Comparison of ENCODE assay signal across 27 mouse cellular contexts in the genomic region with DNA sequence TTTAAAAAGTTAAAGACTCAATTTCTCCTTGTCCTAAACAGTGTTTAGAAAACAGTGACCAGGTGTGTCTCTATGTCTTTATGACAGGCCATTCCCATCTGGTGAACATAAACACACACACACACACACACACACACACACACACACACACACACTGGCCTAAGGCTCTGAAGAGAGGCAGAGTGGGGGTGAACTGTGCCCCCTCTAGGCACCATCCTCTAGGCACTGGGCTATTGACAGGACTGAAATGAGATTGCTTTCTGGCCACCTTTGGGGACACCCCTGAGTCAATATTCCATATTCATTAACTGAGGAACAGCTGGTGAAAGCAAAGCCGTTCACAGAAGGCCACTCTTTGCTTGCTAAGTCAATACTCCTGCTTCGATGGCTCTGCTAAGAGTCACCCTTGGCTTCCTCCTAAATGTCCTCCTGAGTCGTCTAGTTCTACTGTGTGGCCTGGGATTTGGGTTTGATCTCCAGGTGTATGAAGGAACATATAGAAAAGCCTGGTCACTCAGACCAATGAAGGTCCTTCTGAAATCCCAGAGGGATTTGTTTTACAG.
DNase-seq lines count a peak whose midpoint lies in the region; ATAC-seq and TF ChIP-seq lines count a peak whose summit lies in the region.
"Had no signal": no experiment of that assay in that cellular context is flagged by ENCODE, and none has a peak within 500 bp of the region (broad histone marks: within the 10 kb centered on the region; RNA-seq: fewer than 3 reads in every experiment).

No protein-coding gene starts in this region.

- ATAC-seq in hindbrain, embryonic 11.5 days (ENCODE audit: low FRiP score): peak; percentile 59; the same call in 1 of the 2 replicates
- ATAC-seq in hindbrain, embryonic 16.5 days: no peak
- peak; percentile 45; the same call in 1 of the 2 replicates for ATAC-seq in neural tube, embryonic 11.5 days (ENCODE audit: insufficient read depth, low FRiP score, low TSS enrichment)
- ATAC-seq in intestine, embryonic 16.5 days: peak; percentile 33
- ATAC-seq in stomach, embryonic 16.5 days (ENCODE audit: insufficient read depth, low FRiP score): peak; percentile 44; the same call in 1 of the 2 replicates
- ATAC-seq: Patski had no signal

- H3K27ac ChIP-seq in hindbrain, embryonic 11.5 days (ENCODE audit: low read depth, low read length): no peak overlapping the region
- no peak overlapping the region for H3K27ac ChIP-seq in hindbrain, embryonic 16.5 days (ENCODE audit: low read depth, low read length)
- no peak overlapping the region for H3K27ac ChIP-seq in neural tube, embryonic 11.5 days (ENCODE audit: low read depth, low read length)
- no peak overlapping the region for H3K27ac ChIP-seq in intestine, embryonic 16.5 days (ENCODE audit: low read length)
- H3K27ac ChIP-seq in stomach, embryonic 16.5 days (ENCODE audit: low read length): no peak overlapping the region
- H3K27ac ChIP-seq: embryonic facial prominence, embryonic 13.5 days; forebrain, embryonic 10.5 days; heart, embryonic 13.5 days; left cerebral cortex, adult 2 months; limb, embryonic 13.5 days; macrophage; neural tube, embryonic 13.5 days had no signal

- no peaks in the 10 kb centered on the region for H3K27me3 ChIP-seq in hindbrain, embryonic 11.5 days (ENCODE audit: control insufficient read depth, insufficient read depth, low read length)
- no peaks in the 10 kb centered on the region for H3K27me3 ChIP-seq in hindbrain, embryonic 16.5 days (replicated peaks; ENCODE audit: control insufficient read depth, insufficient read depth, low read length)
- no peaks in the 10 kb centered on the region for H3K27me3 ChIP-seq in neural tube, embryonic 11.5 days (ENCODE audit: control insufficient read depth, insufficient read depth, low read length)
- H3K27me3 ChIP-seq in intestine, embryonic 16.5 days (replicated peaks; ENCODE audit: control insufficient read depth, insufficient read depth, low read length): no peaks in the 10 kb centered on the region
- no peaks in the 10 kb centered on the region for H3K27me3 ChIP-seq in stomach, embryonic 16.5 days (ENCODE audit: control insufficient read depth, insufficient read depth, low read length)
- H3K27me3 ChIP-seq: embryonic facial prominence, embryonic 13.5 days; heart, embryonic 13.5 days; limb, embryonic 13.5 days; neural tube, embryonic 13.5 days; Patski had no signal

- no peaks in the 10 kb centered on the region for H3K9me3 ChIP-seq in hindbrain, embryonic 11.5 days (ENCODE audit: control insufficient read depth, low read length)
- no peaks in the 10 kb centered on the region for H3K9me3 ChIP-seq in hindbrain, embryonic 16.5 days (ENCODE audit: control insufficient read depth, low read length)
- no peaks in the 10 kb centered on the region for H3K9me3 ChIP-seq in neural tube, embryonic 11.5 days (ENCODE audit: control insufficient read depth, low read length)
- no peaks in the 10 kb centered on the region for H3K9me3 ChIP-seq in intestine, embryonic 16.5 days (ENCODE audit: control insufficient read depth, low read length)
- no peaks in the 10 kb centered on the region for H3K9me3 ChIP-seq in stomach, embryonic 16.5 days (replicated peaks; ENCODE audit: control insufficient read depth, low read length)
- H3K9me3 ChIP-seq: embryonic facial prominence, embryonic 13.5 days; forebrain, embryonic 10.5 days; heart, embryonic 13.5 days; limb, embryonic 13.5 days; neural tube, embryonic 13.5 days had no signal

- no peak overlapping the region for H3K4me3 ChIP-seq in hindbrain, embryonic 11.5 days (ENCODE audit: low read depth, low read length)
- no peak overlapping the region for H3K4me3 ChIP-seq in hindbrain, embryonic 16.5 days (ENCODE audit: low read length)
- H3K4me3 ChIP-seq in neural tube, embryonic 11.5 days (ENCODE audit: low read depth, low read length): no peak overlapping the region
- H3K4me3 ChIP-seq in intestine, embryonic 16.5 days (ENCODE audit: low read length): no peak overlapping the region
- no peak overlapping the region for H3K4me3 ChIP-seq in stomach, embryonic 16.5 days (replicated peaks; ENCODE audit: low read length)
- no peak overlapping the region for H3K4me3 ChIP-seq in lung, adult 2 months (replicated peaks; ENCODE audit: extremely low read depth, low read depth, low read length)
- H3K4me3 ChIP-seq: embryonic facial prominence, embryonic 13.5 days; forebrain, embryonic 10.5 days; heart, embryonic 13.5 days; left cerebral cortex, adult 2 months; limb, embryonic 13.5 days; neural tube, embryonic 13.5 days had no signal

- no peaks in the 10 kb centered on the region for H3K4me1 ChIP-seq in hindbrain, embryonic 11.5 days (replicated peaks; ENCODE audit: control insufficient read depth, insufficient read depth, low read length)
- no peaks in the 10 kb centered on the region for H3K4me1 ChIP-seq in hindbrain, embryonic 16.5 days (ENCODE audit: control insufficient read depth, insufficient read depth, low read depth, low read length)
- H3K4me1 ChIP-seq in neural tube, embryonic 11.5 days (ENCODE audit: control insufficient read depth, insufficient read depth, low read length): no peaks in the 10 kb centered on the region
- H3K4me1 ChIP-seq in intestine, embryonic 16.5 days (ENCODE audit: control insufficient read depth, insufficient read depth, low read length): no peaks in the 10 kb centered on the region
- H3K4me1 ChIP-seq in stomach, embryonic 16.5 days (ENCODE audit: control insufficient read depth, insufficient read depth, low read length): no peaks in the 10 kb centered on the region
- H3K4me1 ChIP-seq in lung, adult 2 months (ENCODE audit: control insufficient read depth, insufficient read depth, low read length): no peaks in the 10 kb centered on the region
- H3K4me1 ChIP-seq: embryonic facial prominence, embryonic 13.5 days; forebrain, embryonic 10.5 days; heart, embryonic 13.5 days; limb, embryonic 13.5 days; neural tube, embryonic 13.5 days had no signal

- no peaks in the 10 kb centered on the region for H3K36me3 ChIP-seq in hindbrain, embryonic 11.5 days (ENCODE audit: control insufficient read depth, insufficient read depth, low read length)
- no peaks in the 10 kb centered on the region for H3K36me3 ChIP-seq in hindbrain, embryonic 16.5 days (ENCODE audit: control insufficient read depth, insufficient read depth, low read length)
- H3K36me3 ChIP-seq in neural tube, embryonic 11.5 days (ENCODE audit: control insufficient read depth, insufficient read depth, low read length): no peaks in the 10 kb centered on the region
- no peaks in the 10 kb centered on the region for H3K36me3 ChIP-seq in intestine, embryonic 16.5 days (ENCODE audit: control insufficient read depth, insufficient read depth, low read length)
- H3K36me3 ChIP-seq in stomach, embryonic 16.5 days (ENCODE audit: control insufficient read depth, insufficient read depth, low read length): no peaks in the 10 kb centered on the region
- H3K36me3 ChIP-seq: embryonic facial prominence, embryonic 13.5 days; forebrain, embryonic 10.5 days; heart, embryonic 13.5 days; limb, embryonic 13.5 days; neural tube, embryonic 13.5 days had no signal

- no peak for TF ChIP-seq CTCF in lung, adult 2 months (IDR thresholded peaks at IDR 0.05; ENCODE audit: insufficient read depth, low read length)

- peak; percentile 10 for DNase-seq in hindbrain, embryonic 11.5 days (ENCODE audit: low spot score)
- DNase-seq in neural tube, embryonic 11.5 days (ENCODE audit: low spot score): no peak
- no peak for DNase-seq in neural tube, embryonic 10.5 days (ENCODE audit: extremely low spot score, low spot score)
- no peak for DNase-seq in kidney, postnatal 4 days
- no peak for DNase-seq in lung, adult 2 months
- DNase-seq: adrenal gland, postnatal 10 days; cerebellum, adult 11-12 months; cerebellum, adult 9-11 months; forebrain, postnatal 0 days; heart, postnatal 10 days; kidney, adult 9 months; kidney, postnatal 10 days; lung, adult 18-20 months; lung, postnatal 10 days; thymus, postnatal 14 days had no signal

- no peak overlapping the region for H3K9ac ChIP-seq in hindbrain, embryonic 11.5 days (ENCODE audit: low read depth, low read length)
- H3K9ac ChIP-seq in hindbrain, embryonic 16.5 days (ENCODE audit: low read depth, low read length): no peak overlapping the region
- no peak overlapping the region for H3K9ac ChIP-seq in neural tube, embryonic 11.5 days (ENCODE audit: low read length)
- no peak overlapping the region for H3K9ac ChIP-seq in intestine, embryonic 16.5 days (ENCODE audit: low read depth, low read length)
- no peak overlapping the region for H3K9ac ChIP-seq in stomach, embryonic 16.5 days (ENCODE audit: low read length)
- H3K9ac ChIP-seq: embryonic facial prominence, embryonic 13.5 days; forebrain, postnatal 0 days; heart, embryonic 13.5 days; limb, embryonic 13.5 days; neural tube, embryonic 13.5 days had no signal

- no peak overlapping the region for H3K4me2 ChIP-seq in hindbrain, embryonic 11.5 days (replicated peaks; ENCODE audit: low read depth, low read length)
- no peak overlapping the region for H3K4me2 ChIP-seq in hindbrain, embryonic 16.5 days (ENCODE audit: low read length)
- no peak overlapping the region for H3K4me2 ChIP-seq in neural tube, embryonic 11.5 days (ENCODE audit: low read depth)
- no peak overlapping the region for H3K4me2 ChIP-seq in intestine, embryonic 16.5 days (ENCODE audit: low read depth, low read length)
- H3K4me2 ChIP-seq in stomach, embryonic 16.5 days (ENCODE audit: low read depth, low read length): no peak overlapping the region
- H3K4me2 ChIP-seq: embryonic facial prominence, embryonic 13.5 days; heart, embryonic 13.5 days; limb, embryonic 13.5 days; liver, embryonic 11.5 days; neural tube, embryonic 13.5 days had no signal

- no peak for TF ChIP-seq POLR2A in lung, adult 2 months (IDR thresholded peaks at IDR 0.05; ENCODE audit: borderline replicate concordance, extremely low read depth, low read depth, low read length)

- WGBS in hindbrain, embryonic 11.5 days: 62% methylated on average over 3 of the region's 3 CpGs
- 60% methylated on average over 3 of the region's 3 CpGs for WGBS in hindbrain, embryonic 16.5 days
- 59% methylated on average over 3 of the region's 3 CpGs for WGBS in neural tube, embryonic 11.5 days
- 47% methylated on average over 3 of the region's 3 CpGs for WGBS in intestine, embryonic 16.5 days
- 35% methylated on average over 3 of the region's 3 CpGs for WGBS in stomach, embryonic 16.5 days
- 51% methylated on average over 3 of the region's 3 CpGs for WGBS in lung, adult 2 months
